Mouse (Mus musculus): ENCODE data around the gene Ppp3ca.

GRCm38 (mm10) chr3:136689793-136690543 lies 20.0 kb downstream of the Ppp3ca start:
- TF ChIP-seq POLR2A (IDR thresholded peaks at IDR 0.05; ENCODE audit: low read depth, low read length) (no peak), CTCF (IDR thresholded peaks at IDR 0.05; ENCODE audit: extremely low read depth, insufficient read length, insufficient replicate concordance, low read depth, low read length) (no peak)

Measured in small intestine, adult 2 months (tissue).